Mouse (Mus musculus) right cerebral cortex, postnatal 14 days (tissue): ENCODE measurements at regions not wholly inside any gene's neighbourhood (a gene's known extent, or its start where the extent isn't known, plus 50 kb on each side); places are given as distances from the start of the nearest gene placed in this dataset.

ENCODE experiments used
- DNase-seq: peaks from one replicate; pipeline ENCODE4 v3.0.0; 2022

GRCm38 (mm10) chr1:28373351-28373750, 406.7 kb downstream of the Gm597 start:
- DNase-seq, result peak; percentile 3

GRCm38 (mm10) chr1:28349411-28349973, 430.6 kb downstream of the Gm597 start:
- DNase-seq, result no peak

GRCm38 (mm10) chr1:28348572-28348971, 431.5 kb downstream of the Gm597 start:
- DNase-seq, result no peak

- no peak for DNase-seq
Measured at GRCm38 (mm10) chr1:28340054-28340453, 440.0 kb downstream of the Gm597 start.

GRCm38 (mm10) chr1:28334366-28334765, 445.7 kb downstream of the Gm597 start:
- no peak for DNase-seq

GRCm38 (mm10) chr1:28332031-28332430, 448.0 kb downstream of the Gm597 start:
- DNase-seq, result no peak

- DNase-seq, result no peak
Measured at GRCm38 (mm10) chr1:28328986-28329385, 451.1 kb downstream of the Gm597 start.

- DNase-seq, result no peak
Measured at GRCm38 (mm10) chr1:28328539-28328938, 451.5 kb downstream of the Gm597 start.

GRCm38 (mm10) chr1:28324141-28324540, 455.9 kb downstream of the Gm597 start:
- DNase-seq, result no peak
